Mouse (Mus musculus): ENCODE measurements at regions not wholly inside any gene's neighbourhood (a gene's known extent, or its start where the extent isn't known, plus 50 kb on each side); places are given as distances from the start of the nearest gene placed in this dataset.

DNA sequence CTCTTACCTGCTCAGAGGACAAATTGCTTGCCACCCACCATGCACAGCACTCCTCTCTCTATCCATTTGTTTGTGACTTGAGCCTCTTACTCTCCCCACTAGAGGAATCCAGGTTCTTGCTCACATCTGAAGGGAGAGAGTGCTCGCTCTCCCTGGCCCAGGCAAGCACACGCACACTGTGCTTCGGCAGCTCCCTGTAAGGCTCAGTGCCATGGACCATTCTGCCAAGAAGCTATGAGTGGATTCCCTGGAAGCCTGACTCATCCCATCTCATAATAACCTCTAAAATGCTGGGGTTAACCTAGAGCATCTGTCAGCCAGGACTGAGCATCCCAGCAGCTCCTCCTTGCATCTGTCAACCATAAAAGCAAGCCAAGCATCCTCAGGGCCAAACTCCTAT lies 94.3 kb upstream of the Rbpj start:
- H3K9ac ChIP-seq (ENCODE audit: control insufficient read depth, low read depth, low read length, poor library complexity, severe bottlenecking), result no peak overlapping the region
- no peak overlapping the region for H3K27ac ChIP-seq (ENCODE audit: control insufficient read depth, low read depth, low read length)
- no peaks in the 10 kb centered on the region for H3K9me3 ChIP-seq (replicated peaks; ENCODE audit: insufficient read depth, low read length)
- no peaks in the 10 kb centered on the region for H3K36me3 ChIP-seq (ENCODE audit: control insufficient read depth in 1 of 2, insufficient read depth in 2 of 2, low read length in 2 of 2)
- TF ChIP-seq MAZ (IDR thresholded peaks at IDR 0.05; ENCODE audit: low read depth, low read length) (no peak), KAT2A (conservative IDR thresholded peaks at IDR 0.05; ENCODE audit: low read depth, low read length) (no peak), RAD21 (IDR thresholded peaks at IDR 0.05; ENCODE audit: low read depth, low read length) (no peak), GATA1 (IDR thresholded peaks at IDR 0.05; ENCODE audit: low read depth, low read length) (no peak), CHD2 (IDR thresholded peaks at IDR 0.05; ENCODE audit: low read length) (no peak), BHLHE40 (IDR thresholded peaks at IDR 0.05; ENCODE audit: borderline replicate concordance, low read depth, low read length) (no peak)
- H3K4me1 ChIP-seq (ENCODE audit: control insufficient read depth in 1 of 2, insufficient read depth in 2 of 2, low read length in 2 of 2), result no peaks in the 10 kb centered on the region
- H3K4me3 ChIP-seq (ENCODE audit: control insufficient read depth in 1 of 2, insufficient read depth in 1 of 2, low read depth in 2 of 2, low read length in 2 of 2), result no peak overlapping the region
- no peaks in the 10 kb centered on the region for H3K27me3 ChIP-seq (ENCODE audit: control insufficient read depth in 1 of 2, insufficient read depth in 2 of 2, low read length in 2 of 2)
- H3K79me2 ChIP-seq (ENCODE audit: control insufficient read depth, insufficient read depth, low read length, poor library complexity), result no peaks in the 10 kb centered on the region
- DNase-seq (ENCODE audit: low read depth, low spot score), result no peak

DNA sequence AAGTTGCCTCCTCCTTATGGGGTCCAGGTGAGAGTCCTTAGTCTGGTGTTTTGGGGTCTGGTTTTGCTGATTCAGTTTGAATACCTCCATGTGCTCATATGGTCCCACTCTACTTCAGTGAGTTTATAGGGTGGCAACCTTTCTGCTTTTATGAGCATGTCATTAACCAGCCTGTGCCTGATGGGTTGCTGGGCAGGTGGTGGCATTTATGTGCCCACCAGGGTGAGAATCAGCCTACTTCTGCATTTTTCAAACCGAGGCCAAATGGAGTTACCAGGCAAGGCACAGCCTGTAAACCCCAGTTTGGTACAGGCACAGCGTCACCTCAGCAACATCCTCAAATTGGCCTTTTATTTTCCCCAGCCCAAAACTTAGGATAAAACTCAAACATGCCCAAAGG lies 92.6 kb upstream of the Rbpj start:
- no peak overlapping the region for H3K27ac ChIP-seq (ENCODE audit: control insufficient read depth, low read depth, low read length)
- no peaks in the 10 kb centered on the region for H3K4me1 ChIP-seq (ENCODE audit: control insufficient read depth in 1 of 2, insufficient read depth in 2 of 2, low read length in 2 of 2)
- no peaks in the 10 kb centered on the region for H3K79me2 ChIP-seq (ENCODE audit: control insufficient read depth, insufficient read depth, low read length, poor library complexity)
- no peaks in the 10 kb centered on the region for H3K9me3 ChIP-seq (replicated peaks; ENCODE audit: insufficient read depth, low read length)
- H3K9ac ChIP-seq (ENCODE audit: control insufficient read depth, low read depth, low read length, poor library complexity, severe bottlenecking), result no peak overlapping the region
- H3K4me3 ChIP-seq (ENCODE audit: control insufficient read depth in 1 of 2, insufficient read depth in 1 of 2, low read depth in 2 of 2, low read length in 2 of 2), result no peak overlapping the region
- DNase-seq (ENCODE audit: low read depth, low spot score), result no peak
- TF ChIP-seq ZKSCAN1 (IDR thresholded peaks at IDR 0.05; ENCODE audit: low read depth, low read length) (no peak), GATA1 (IDR thresholded peaks at IDR 0.05; ENCODE audit: low read depth, low read length) (no peak), RCOR1 (IDR thresholded peaks at IDR 0.05; ENCODE audit: low read depth, low read length) (no peak), CHD2 (IDR thresholded peaks at IDR 0.05; ENCODE audit: low read length) (no peak), KAT2A (conservative IDR thresholded peaks at IDR 0.05; ENCODE audit: low read depth, low read length) (no peak), E2F4 (IDR thresholded peaks at IDR 0.05; ENCODE audit: borderline replicate concordance, low read depth, low read length) (no peak), ELF1 (IDR thresholded peaks at IDR 0.05; ENCODE audit: low read depth, low read length) (no peak), POLR2A (IDR thresholded peaks at IDR 0.05; ENCODE audit: control insufficient read depth in 1 of 2, insufficient read depth in 1 of 2, low read depth in 1 of 2, low read length in 2 of 2, poor library complexity in 1 of 2) (no peak), MAFK (IDR thresholded peaks at IDR 0.05; ENCODE audit: borderline replicate concordance, low read depth, low read length) (no peak), ZC3H11A (IDR thresholded peaks at IDR 0.05; ENCODE audit: low read depth, low read length) (no peak), NRF1 (IDR thresholded peaks at IDR 0.05; ENCODE audit: insufficient read depth, low read depth, low read length, poor library complexity, severe bottlenecking) (no peak), ZNF384 (IDR thresholded peaks at IDR 0.05; ENCODE audit: low read depth, low read length) (no peak), MAZ (IDR thresholded peaks at IDR 0.05; ENCODE audit: low read depth, low read length) (no peak), MYB (IDR thresholded peaks at IDR 0.05; ENCODE audit: low read depth, low read length) (no peak)
- no peaks in the 10 kb centered on the region for H3K27me3 ChIP-seq (ENCODE audit: control insufficient read depth in 1 of 2, insufficient read depth in 2 of 2, low read length in 2 of 2)
- no peaks in the 10 kb centered on the region for H3K36me3 ChIP-seq (ENCODE audit: control insufficient read depth in 1 of 2, insufficient read depth in 2 of 2, low read length in 2 of 2)

Measured in MEL (cell line).